Mouse (Mus musculus) liver, embryonic 14.5 days (tissue): Measurements from ENCODE around the gene Gsta1. TPM values are rescaled to one million over a fixed set of nuclear protein-coding genes. Genes with fewer than 3 reads are reported as not detected.
"Not testable (repeated sequence)": the region's sequence is repeated elsewhere in the genome, so short reads cannot be mapped to it uniquely, and the experiment has no call there.

Experiments used
- ATAC-seq: fragments of 200-750 bp; cut with Nextera tagmentation; 2 replicates; pipeline ENCODE4 v1.8.0; 2017; ENCODE audit warnings: moderate number of reproducible peaks, mild to moderate bottlenecking, moderate library complexity; ENCODE audit not compliant: insufficient read depth
- DNase-seq, 3 experiments: peaks; one replicate each; pipeline ENCODE4 v3.0.0-alpha.2; 2012 to 2013; ENCODE audit warnings: low read depth in 3 of 3, low spot score in 3 of 3
- H3K27ac ChIP-seq: fragments of 300-500 bp; sonication (generic); 2 replicates; pipeline ENCODE4 v1.5.1; 2014; ENCODE audit warnings: moderate library complexity, mild to moderate bottlenecking, control low read depth, inconsistent platforms
- H3K27me3 ChIP-seq: fragments of 300-500 bp; sonication (generic); 2 replicates; pipeline ENCODE4 v1.6.1; 2014; ENCODE audit warnings: mild to moderate bottlenecking, low read length, moderate library complexity; ENCODE audit not compliant: control insufficient read depth, insufficient read depth
- H3K36me3 ChIP-seq: fragments of 300-500 bp; sonication (generic); replicated peaks from 2 replicates; pipeline ENCODE4 v1.6.1; 2014; ENCODE audit warnings: low read depth; ENCODE audit not compliant: control insufficient read depth, insufficient read depth
- H3K4me1 ChIP-seq, 2 experiments: fragments of 200-500 bp in 1 of 2; fragments of 300-500 bp in 1 of 2; sonication (generic) in 1 of 2; replicated peaks; 2 replicates each; pipeline ENCODE4 v1.6.1; 2012 to 2014; ENCODE audit warnings: antibody characterized with exemption in 1 of 2, inconsistent platforms in 1 of 2, low read length in 1 of 2; ENCODE audit not compliant: control insufficient read depth in 2 of 2, insufficient read depth in 2 of 2
- H3K4me2 ChIP-seq: fragments of 300-500 bp; sonication (generic); 2 replicates; pipeline ENCODE4 v1.6.1; 2014; ENCODE audit warnings: low read depth, mild to moderate bottlenecking, control low read depth, moderate library complexity
- H3K4me3 ChIP-seq, 2 experiments: fragments of 200-500 bp in 1 of 2; fragments of 300-500 bp in 1 of 2; sonication (generic) in 1 of 2; 2 replicates each; pipeline ENCODE4 v1.5.1; 2012 to 2014; ENCODE audit warnings: low read depth in 2 of 2, low read length in 2 of 2, mild to moderate bottlenecking in 2 of 2, control low read depth in 1 of 2, inconsistent platforms in 1 of 2, moderate library complexity in 1 of 2; ENCODE audit not compliant: insufficient read depth in 1 of 2
- H3K9ac ChIP-seq: fragments of 300-500 bp; sonication (generic); replicated peaks from 2 replicates; pipeline ENCODE4 v1.6.1; 2014; ENCODE audit warnings: mild to moderate bottlenecking, control low read depth, moderate library complexity
- H3K9me3 ChIP-seq: fragments of 300-500 bp; sonication (generic); 2 replicates; pipeline ENCODE4 v1.6.1; 2016; ENCODE audit warnings: low read length, mixed read lengths; ENCODE audit not compliant: control insufficient read depth
- CTCF ChIP-seq: IDR thresholded peaks from 2 replicates; pipeline ENCODE4 v1.5.1; 2016; ENCODE audit warnings: antibody characterized with exemption, low read depth, control low read depth
- EP300 ChIP-seq: IDR thresholded peaks from 2 replicates; pipeline ENCODE4 v1.6.1; 2016; ENCODE audit warnings: antibody characterized with exemption, low read depth
- WGBS: fragments of 180-500 bp; shearing (Covaris S2); extraction: QIAGEN DNeasy Blood & Tissue Kit; methylation state at CpG from one replicate; pipeline ENCODE4 v1.1.7; 2014; ENCODE audit not compliant: insufficient replicate concordance; 5-methylcytosine and 5-hydroxymethylcytosine counted together
- polyA plus RNA-seq, 2 experiments: library from polyadenylated mRNA; depleted of rRNA in 1 of 2; stranded (reverse) in 1 of 2; unstranded in 1 of 2; fragments of >200 nt; fragmentation: Nextera tagmentation in 1 of 2; extraction: Ambion mirVana in 1 of 2; gene quantifications; 2 replicates each; pipeline versions ENCODE4 v1.2.1 to v1.2.3; 2012 to 2014

Gsta1 gene
- polyA plus RNA-seq, 2 experiments, result 0.06 to 0.24 TPM

DNA sequence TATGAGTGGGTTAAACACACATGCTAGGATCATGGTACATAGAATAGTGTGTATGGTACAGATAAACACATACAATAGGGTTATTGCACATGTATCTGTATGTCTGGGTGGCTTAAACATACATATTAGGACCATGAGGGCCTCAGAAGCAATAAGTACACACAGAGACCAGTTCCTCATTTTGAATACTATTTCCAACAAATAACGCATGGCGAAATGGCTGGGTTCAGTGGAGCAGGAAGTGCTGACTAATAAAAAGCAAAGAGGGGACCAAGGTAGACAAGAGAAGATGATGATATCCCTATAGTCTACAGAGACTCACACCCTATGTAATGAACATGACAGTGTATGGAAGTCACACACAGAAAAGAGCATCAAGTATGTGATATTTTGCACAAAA lies 2.3 kb upstream of the Gsta1 start:
- H3K4me1 ChIP-seq, result no peaks in the 10 kb centered on the region
- no peaks in the 10 kb centered on the region for H3K9me3 ChIP-seq
- H3K9ac ChIP-seq, result no peak overlapping the region
- H3K36me3 ChIP-seq, result no peaks in the 10 kb centered on the region
- H3K4me2 ChIP-seq, result no peak overlapping the region
- no peak overlapping the region for H3K4me3 ChIP-seq
- WGBS, result 40% methylated on average over 2 of the region's 2 CpGs
- no peak overlapping the region for H3K27ac ChIP-seq
- H3K27me3 ChIP-seq, result no peaks in the 10 kb centered on the region
- no peak for DNase-seq
- ATAC-seq, result no peak
- TF ChIP-seq EP300 (no peak), CTCF (no peak)

DNA sequence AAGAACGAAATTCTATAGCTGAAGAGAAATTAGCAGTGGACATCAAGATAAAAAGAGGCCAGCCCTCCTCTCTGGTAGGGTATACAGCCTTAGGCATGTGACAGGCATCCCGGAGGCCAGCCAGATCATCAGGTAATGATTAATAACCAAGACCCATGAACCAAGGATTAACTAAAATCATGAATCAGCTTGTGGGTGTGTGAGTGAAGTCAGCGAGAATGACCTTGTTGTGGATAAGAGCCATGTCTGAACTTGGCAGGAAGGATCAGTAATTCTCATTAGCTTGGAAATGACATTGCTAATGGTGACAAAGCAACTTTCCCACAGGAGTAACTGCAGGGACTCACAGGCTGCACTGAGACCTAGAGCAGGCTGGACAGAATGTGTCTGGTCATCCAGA lies 798 bp upstream of the Gsta1 start:
- not testable (repeated sequence) for H3K27me3 ChIP-seq, DNase-seq, H3K9ac ChIP-seq, H3K4me1 ChIP-seq, H3K4me2 ChIP-seq, ATAC-seq, H3K4me3 ChIP-seq, H3K27ac ChIP-seq, H3K9me3 ChIP-seq, H3K36me3 ChIP-seq
- 32% methylated on average over 3 of the region's 3 CpGs for WGBS

DNA sequence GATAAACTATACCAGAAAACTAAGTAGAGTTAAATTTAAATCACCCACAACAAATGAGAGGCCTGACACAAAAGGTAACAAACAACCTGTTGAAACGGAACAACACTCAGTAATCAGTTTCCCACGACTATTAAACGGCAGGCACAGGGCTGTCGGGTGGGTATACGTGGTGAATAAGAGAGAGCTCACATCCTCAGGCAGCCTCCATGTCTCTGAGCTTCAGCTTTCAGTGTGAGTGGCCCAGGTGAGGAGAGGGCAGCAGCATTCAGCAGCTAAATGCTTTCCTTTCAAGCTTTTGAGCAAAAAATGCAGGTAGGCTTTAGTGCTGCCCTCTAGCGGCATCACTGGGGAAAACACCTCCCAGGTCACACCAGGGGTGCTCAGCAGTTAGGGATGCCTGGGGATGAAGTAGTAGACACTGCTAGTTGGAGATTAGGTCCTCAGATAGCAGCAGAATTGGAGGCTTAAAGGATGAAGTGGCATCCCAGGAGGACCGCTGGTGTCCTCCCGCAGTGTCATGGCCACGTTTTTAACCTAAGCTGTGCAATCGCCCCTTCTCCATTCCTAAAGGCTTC lies 2.8 kb downstream of the Gsta1 start:
- not testable (repeated sequence) for H3K27me3 ChIP-seq, H3K4me1 ChIP-seq, ATAC-seq, H3K4me2 ChIP-seq, H3K27ac ChIP-seq, H3K4me3 ChIP-seq, H3K36me3 ChIP-seq, H3K9me3 ChIP-seq, H3K9ac ChIP-seq, DNase-seq
- no CpG with 5 or more reads among the region's 10 CpGs for WGBS

DNA sequence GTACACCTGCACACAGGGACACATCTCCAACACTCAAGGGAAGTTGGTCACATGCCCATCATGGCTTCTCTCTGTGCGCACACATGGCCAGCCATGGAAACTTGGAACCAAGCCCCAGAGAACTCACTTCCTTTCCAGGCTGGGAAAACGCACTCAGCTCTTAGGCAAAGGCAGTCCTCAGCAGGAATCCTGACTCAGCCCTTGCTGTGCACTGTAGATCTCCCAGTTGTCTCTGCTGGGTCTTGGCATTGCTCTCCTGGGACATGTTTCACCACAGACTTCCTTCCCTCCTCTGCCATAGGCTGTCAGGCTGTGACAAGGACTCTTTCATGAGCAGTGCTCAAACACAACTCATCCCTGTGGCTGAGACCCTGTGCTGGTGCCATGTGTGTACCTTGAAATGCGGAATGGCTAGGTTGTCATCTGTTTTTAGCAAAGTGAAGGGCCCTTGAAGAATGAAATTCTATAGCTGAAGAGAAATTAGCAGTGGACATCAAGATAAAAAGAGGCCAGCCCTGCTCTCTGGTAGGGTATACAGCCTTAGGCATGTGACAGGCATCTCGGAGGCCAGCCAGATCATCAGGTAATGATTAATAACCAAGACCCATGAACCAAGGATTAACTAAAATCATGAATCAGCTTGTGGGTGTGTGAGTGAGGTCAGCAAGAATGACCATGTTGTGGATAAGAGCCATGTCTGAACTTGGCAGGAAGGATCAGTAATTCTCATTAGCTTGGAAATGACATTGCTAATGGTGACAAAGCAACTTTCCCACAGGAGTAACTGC lies 25.4 kb downstream of the Gsta1 start:
- H3K9me3 ChIP-seq, H3K27me3 ChIP-seq, H3K27ac ChIP-seq, H3K4me2 ChIP-seq, DNase-seq, H3K9ac ChIP-seq, H3K4me3 ChIP-seq, H3K36me3 ChIP-seq, H3K4me1 ChIP-seq, ATAC-seq: not testable (repeated sequence)
- WGBS, result 45% methylated on average over 4 of the region's 4 CpGs

DNA sequence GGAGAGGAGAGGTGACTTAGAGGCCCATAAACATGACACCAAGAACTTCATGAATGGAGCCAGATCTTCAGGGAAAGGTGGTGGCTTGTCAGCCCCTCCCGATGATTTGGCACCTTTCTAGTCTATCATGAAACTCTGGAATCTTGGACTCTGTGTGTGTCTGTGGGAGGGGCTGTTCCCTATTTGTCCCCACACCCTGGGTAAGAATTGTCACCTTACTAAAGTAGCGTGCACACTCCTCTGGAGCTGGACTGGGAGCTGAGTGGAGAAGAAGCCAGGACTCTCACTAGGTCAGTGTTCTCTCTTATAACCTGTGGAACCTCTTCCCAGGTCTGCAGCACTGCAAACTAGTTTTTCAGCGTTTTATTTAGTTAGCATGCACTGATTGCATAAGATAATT lies 26.5 kb downstream of the Gsta1 start, which contains the start of gene Gm3776:
TSS of gene Gm3776 (plus strand) at position 216 of the 400 bp plus-strand sequence.
- not testable (repeated sequence) for ATAC-seq, H3K27me3 ChIP-seq, H3K9ac ChIP-seq, DNase-seq, H3K4me2 ChIP-seq, H3K36me3 ChIP-seq, H3K9me3 ChIP-seq, H3K27ac ChIP-seq, H3K4me3 ChIP-seq, H3K4me1 ChIP-seq
- WGBS, result 75% methylated on average over 1 of the region's 3 CpGs
